Mouse (Mus musculus) lung, adult 2 months (tissue): ENCODE measurements around the gene Gxylt2.

ENCODE experiments used
- CTCF ChIP-seq: fragments of 200-500 bp; IDR thresholded peaks from 2 replicates; pipeline ENCODE4 v1.5.1; 2011; ENCODE audit warnings: mild to moderate bottlenecking, low read length, control low read depth; ENCODE audit not compliant: insufficient read depth
- POLR2A ChIP-seq: fragments of 200-500 bp; IDR thresholded peaks from 2 replicates; pipeline ENCODE4 v1.6.1; 2011; ENCODE audit warnings: low read depth, mild to moderate bottlenecking, control low read depth, low read length, borderline replicate concordance; ENCODE audit errors: extremely low read depth

DNA sequence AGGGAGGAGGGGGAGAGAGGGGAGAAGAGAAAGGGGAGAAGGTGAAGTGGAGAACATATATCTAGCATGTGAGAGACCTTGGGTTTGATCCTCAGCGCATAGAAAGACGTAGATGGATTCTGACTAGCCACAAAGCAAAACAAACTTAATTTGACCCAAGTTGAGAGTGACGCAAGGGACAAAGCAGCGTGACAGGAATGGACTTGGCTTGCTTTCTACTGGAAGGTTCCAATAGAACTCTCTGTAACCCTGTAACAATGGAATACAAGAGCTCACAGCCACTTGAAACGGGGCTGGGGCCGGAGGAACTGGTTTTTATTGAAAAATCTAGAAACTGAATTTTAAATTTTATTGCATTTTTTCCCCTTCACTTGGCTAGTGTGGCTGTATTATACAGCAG is 127.2 kb downstream of the Gxylt2 start:
- TF ChIP-seq CTCF (no peak), POLR2A (no peak)
